Mouse (Mus musculus) MEL (cell line): ENCODE results near the gene Nudt3.

Experiments used
- TAL1 ChIP-seq: IDR thresholded peaks from 2 replicates; pipeline ENCODE4 v1.6.1; 2012; ENCODE audit warnings: mild to moderate bottlenecking, inconsistent platforms, low read length, moderate library complexity, mixed read lengths
- TBP ChIP-seq: IDR thresholded peaks from 2 replicates; pipeline ENCODE4 v1.8.0; 2011; ENCODE audit warnings: low read depth, low read length, improper control_type of control experiment
- ZC3H11A ChIP-seq: IDR thresholded peaks from 2 replicates; pipeline ENCODE4 v1.6.1; 2012; ENCODE audit warnings: low read depth, mild to moderate bottlenecking, inconsistent platforms, low read length, improper control_type of control experiment
- ZMIZ1 ChIP-seq: IDR thresholded peaks from 2 replicates; pipeline ENCODE4 v1.6.1; 2012; ENCODE audit warnings: low read depth, mild to moderate bottlenecking, inconsistent platforms, low read length, improper control_type of control experiment, moderate library complexity

DNA sequence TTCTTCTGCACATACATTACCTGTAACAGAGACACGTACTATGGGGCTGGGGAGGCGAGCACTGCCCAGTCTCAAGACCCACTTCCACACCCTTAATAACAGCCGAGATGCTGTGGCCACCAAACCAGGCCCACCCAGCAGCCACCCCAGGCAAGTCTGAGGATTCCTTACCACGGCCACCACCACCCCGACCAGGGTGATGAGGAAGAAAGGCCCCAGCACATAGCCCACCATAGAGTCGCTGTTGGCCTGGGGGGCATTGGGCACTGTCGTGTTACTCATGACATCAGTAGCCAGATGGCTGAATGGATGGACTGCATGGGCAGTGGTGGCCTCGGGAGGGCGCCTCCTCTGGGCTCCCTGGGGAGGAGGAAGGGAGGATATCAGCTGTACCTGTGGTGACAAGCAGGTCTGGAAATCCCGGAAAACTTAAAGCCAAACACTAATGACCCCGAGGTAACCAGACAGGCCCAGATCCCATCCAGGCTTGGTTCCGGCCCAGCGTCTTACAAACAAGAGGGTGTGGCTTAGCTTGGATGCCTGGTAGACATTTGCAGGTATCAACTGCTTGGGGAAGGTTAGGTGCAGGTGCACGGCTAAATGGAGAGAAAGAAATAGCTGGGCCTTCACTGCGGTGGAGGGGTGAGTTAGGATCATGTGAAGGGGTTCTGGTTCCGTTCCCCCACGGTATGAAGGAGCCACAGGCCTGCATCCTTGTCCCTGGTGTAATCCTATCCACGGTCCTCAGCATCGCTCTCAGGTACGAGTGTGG, 58.7 kb downstream of the Nudt3 start:
- TF ChIP-seq TBP, result no peak
- peak; percentile 16; the same call in 1 of the 2 replicates for TF ChIP-seq ZMIZ1
- TF ChIP-seq ZC3H11A, result no peak
- TF ChIP-seq TAL1, result no peak
